Mouse (Mus musculus) heart, embryonic 13.5 days (tissue): Measurements from ENCODE around the gene Rbms3. TPM values are rescaled to one million over a fixed set of nuclear protein-coding genes. Genes with fewer than 3 reads are reported as not detected.

ENCODE experiments used
- ATAC-seq: fragments of 200-750 bp; cut with Nextera tagmentation; 2 replicates; pipeline ENCODE4 v1.8.0; 2017; ENCODE audit warnings: moderate TSS enrichment; ENCODE audit not compliant: insufficient number of reproducible peaks, low FRiP score, low TSS enrichment; ENCODE audit errors: extremely low read depth
- H3K27ac ChIP-seq: fragments of 300-500 bp; sonication (generic); replicated peaks from 2 replicates; pipeline ENCODE4 v1.5.1; 2015; ENCODE audit warnings: moderate library complexity, mild to moderate bottlenecking, inconsistent platforms
- H3K27me3 ChIP-seq: fragments of 300-500 bp; sonication (generic); replicated peaks from 2 replicates; pipeline ENCODE4 v1.6.1; 2015; ENCODE audit warnings: mild to moderate bottlenecking, inconsistent platforms
- H3K36me3 ChIP-seq: fragments of 300-500 bp; sonication (generic); 2 replicates; pipeline ENCODE4 v1.6.1; 2015; ENCODE audit warnings: mild to moderate bottlenecking, inconsistent platforms
- H3K4me1 ChIP-seq: fragments of 300-500 bp; sonication (generic); 2 replicates; pipeline ENCODE4 v1.6.1; 2015; ENCODE audit warnings: inconsistent platforms
- H3K4me2 ChIP-seq: fragments of 300-500 bp; sonication (generic); 2 replicates; pipeline ENCODE4 v1.6.1; 2015; ENCODE audit warnings: inconsistent platforms, mild to moderate bottlenecking, moderate library complexity
- H3K4me3 ChIP-seq: fragments of 300-500 bp; sonication (generic); 2 replicates; pipeline ENCODE4 v1.5.1; 2015; ENCODE audit warnings: moderate library complexity, mild to moderate bottlenecking, inconsistent platforms
- H3K9ac ChIP-seq: fragments of 300-500 bp; sonication (generic); 2 replicates; pipeline ENCODE4 v1.6.1; 2015; ENCODE audit warnings: inconsistent platforms, mild to moderate bottlenecking, moderate library complexity
- H3K9me3 ChIP-seq: fragments of 300-500 bp; sonication (generic); 2 replicates; pipeline ENCODE4 v1.6.1; 2016; ENCODE audit warnings: inconsistent platforms
- WGBS: fragments of 180-500 bp; shearing (Covaris S2); methylation state at CpG from one replicate; pipeline ENCODE4 v1.1.7; 2015; ENCODE audit warnings: mixed read lengths; 5-methylcytosine and 5-hydroxymethylcytosine counted together
- polyA plus RNA-seq: library from polyadenylated mRNA; unstranded; fragments of >200 nt; fragmentation: Nextera tagmentation; extraction: Ambion mirVana; gene quantifications from 2 replicates; pipeline ENCODE4 v1.2.1, GENCODE M21; 2015

Rbms3 gene
- polyA plus RNA-seq, 1 experiment from 2014 or later = 36.0 TPM

GRCm38 (mm10) chr9:117313642-117314041, 316.1 kb downstream of the Rbms3 start:
- H3K9me3 ChIP-seq = peaks cover 11% of the 10 kb centered on the region
- no peak for ATAC-seq
- H3K4me2 ChIP-seq = no peak overlapping the region
- peaks cover 4% of the 10 kb centered on the region; the same call in 1 of the 2 replicates for H3K4me1 ChIP-seq
- WGBS = 84% methylated on average over 11 of the region's 11 CpGs
- H3K27me3 ChIP-seq = no peaks in the 10 kb centered on the region
- H3K9ac ChIP-seq = no peak overlapping the region
- no peak overlapping the region for H3K27ac ChIP-seq
- no peak overlapping the region for H3K4me3 ChIP-seq
- no peaks in the 10 kb centered on the region for H3K36me3 ChIP-seq

DNA sequence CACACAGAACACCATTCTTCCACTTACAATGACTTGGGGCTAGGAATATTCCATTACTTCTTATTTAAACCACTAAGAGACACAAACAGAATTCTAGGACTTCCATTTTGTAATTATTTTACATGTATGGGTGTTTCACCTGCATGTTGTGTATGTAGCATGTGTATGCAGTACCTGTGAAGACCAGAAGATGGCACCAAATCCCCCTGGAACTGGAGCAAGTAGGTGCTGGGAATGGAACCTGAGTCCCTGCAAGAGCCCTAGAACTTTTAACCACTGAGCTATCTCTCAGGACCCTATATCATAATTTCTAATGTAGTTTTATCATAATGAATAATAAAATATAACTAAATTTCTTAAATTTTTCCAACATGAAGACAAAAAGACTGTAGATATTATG, 319.9 kb downstream of the Rbms3 start:
- no peak overlapping the region for H3K9ac ChIP-seq
- ATAC-seq = no peak
- no peak overlapping the region for H3K4me3 ChIP-seq
- H3K4me1 ChIP-seq = no peaks in the 10 kb centered on the region
- H3K27me3 ChIP-seq = no peaks in the 10 kb centered on the region
- H3K36me3 ChIP-seq = no peaks in the 10 kb centered on the region
- H3K27ac ChIP-seq = no peak overlapping the region
- peaks cover 11% of the 10 kb centered on the region for H3K9me3 ChIP-seq
- no peak overlapping the region for H3K4me2 ChIP-seq

GRCm38 (mm10) chr9:117298991-117299390, 330.7 kb downstream of the Rbms3 start:
- no peaks in the 10 kb centered on the region for H3K36me3 ChIP-seq
- H3K27me3 ChIP-seq = no peaks in the 10 kb centered on the region
- H3K4me1 ChIP-seq = no peaks in the 10 kb centered on the region
- H3K9ac ChIP-seq = no peak overlapping the region
- no peak overlapping the region for H3K27ac ChIP-seq
- no peak overlapping the region for H3K4me2 ChIP-seq
- no peak overlapping the region for H3K4me3 ChIP-seq
- WGBS = 67% methylated on average over 7 of the region's 7 CpGs
- no peak for ATAC-seq
- H3K9me3 ChIP-seq = no peaks in the 10 kb centered on the region

GRCm38 (mm10) chr9:117297662-117298531, 331.8 kb downstream of the Rbms3 start:
- no peak overlapping the region for H3K4me2 ChIP-seq
- H3K27ac ChIP-seq = no peak overlapping the region
- ATAC-seq = no peak
- H3K4me1 ChIP-seq = no peaks in the 10 kb centered on the region
- no peaks in the 10 kb centered on the region for H3K36me3 ChIP-seq
- no peaks in the 10 kb centered on the region for H3K27me3 ChIP-seq
- 47% methylated on average over 15 of the region's 15 CpGs for WGBS
- H3K9me3 ChIP-seq = no peaks in the 10 kb centered on the region
- H3K4me3 ChIP-seq = no peak overlapping the region
- no peak overlapping the region for H3K9ac ChIP-seq

GRCm38 (mm10) chr9:117291066-117291850, 338.5 kb downstream of the Rbms3 start:
- ATAC-seq = no peak
- H3K9ac ChIP-seq = no peak overlapping the region
- no peaks in the 10 kb centered on the region for H3K4me1 ChIP-seq

GRCm38 (mm10) chr9:117274846-117275245, 354.9 kb downstream of the Rbms3 start:
- H3K9ac ChIP-seq = no peak overlapping the region
- H3K4me2 ChIP-seq = no peak overlapping the region
- no peaks in the 10 kb centered on the region; the same call in 1 of the 2 replicates for H3K4me1 ChIP-seq
- no peak overlapping the region for H3K27ac ChIP-seq
- 74% methylated on average over 12 of the region's 12 CpGs for WGBS
- H3K27me3 ChIP-seq = 0 out of 2 replicates have a peak, but pooled peaks cover 2% of the 10 kb centered on the region
- no peaks in the 10 kb centered on the region for H3K36me3 ChIP-seq
- no peak overlapping the region for H3K4me3 ChIP-seq
- ATAC-seq = no peak
- no peaks in the 10 kb centered on the region for H3K9me3 ChIP-seq

More at GRCm38 (mm10) chr9:117291066-117291850, 338.5 kb downstream of the Rbms3 start:
- Histone ChIP-seq H3K36me3 (no peaks in the 10 kb centered on the region), H3K4me3 (no peak overlapping the region), H3K27me3 (no peaks in the 10 kb centered on the region), H3K9me3 (no peaks in the 10 kb centered on the region), H3K4me2 (no peak overlapping the region), H3K27ac (no peak overlapping the region)
- 74% methylated on average over 15 of the region's 15 CpGs for WGBS

DNA sequence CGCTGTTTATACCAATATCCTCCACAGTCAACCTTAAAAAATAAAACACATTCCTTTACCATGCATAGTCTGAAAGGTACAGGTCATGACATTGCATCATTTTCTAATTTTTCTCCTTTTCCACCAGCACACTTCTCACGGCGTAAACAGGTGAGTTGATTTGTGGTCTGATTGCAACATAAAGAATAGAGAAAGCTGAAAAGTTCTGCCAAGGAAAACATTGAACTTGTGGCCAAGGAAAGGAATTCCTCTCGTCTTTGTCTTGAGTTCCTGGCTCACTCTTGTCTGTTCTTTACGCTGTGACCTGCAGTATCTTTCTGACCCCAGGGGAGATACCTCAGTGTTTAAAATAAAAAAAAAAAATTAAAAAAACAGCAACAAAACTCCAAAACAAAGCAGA, 370.1 kb downstream of the Rbms3 start:
- no peaks in the 10 kb centered on the region for H3K4me1 ChIP-seq
- no peaks in the 10 kb centered on the region for H3K27me3 ChIP-seq
- H3K27ac ChIP-seq = no peak overlapping the region
- H3K9me3 ChIP-seq = no peaks in the 10 kb centered on the region
- no peak overlapping the region for H3K9ac ChIP-seq
- H3K36me3 ChIP-seq = no peaks in the 10 kb centered on the region
- no peak overlapping the region for H3K4me2 ChIP-seq
- no peak overlapping the region for H3K4me3 ChIP-seq
- WGBS = 73% methylated on average over 5 of the region's 5 CpGs
- no peak for ATAC-seq

DNA sequence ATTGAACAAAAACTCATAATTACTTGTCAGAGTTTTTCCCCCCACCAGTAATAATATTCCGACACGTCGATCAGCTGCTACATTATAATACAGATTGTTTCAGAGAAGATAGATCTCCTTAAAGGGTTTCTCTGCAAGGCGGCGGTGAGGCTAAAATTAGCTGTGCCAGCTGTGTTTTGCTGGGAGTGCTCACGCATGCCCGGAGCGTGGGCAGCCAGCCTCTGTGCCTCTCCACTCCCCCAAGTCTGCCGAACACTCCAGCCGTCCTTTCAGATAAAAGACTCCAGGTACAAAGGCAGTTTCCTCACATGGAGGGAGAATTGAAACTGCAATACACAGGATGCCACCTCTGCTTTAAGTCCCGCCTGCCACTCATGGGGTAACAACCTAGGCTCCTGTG, 376.4 kb downstream of the Rbms3 start:
- Histone ChIP-seq H3K36me3 (no peaks in the 10 kb centered on the region), H3K9me3 (no peaks in the 10 kb centered on the region), H3K27ac (peak overlapping the region; percentile 91), H3K4me3 (peak overlapping the region; percentile 80), H3K4me2 (peak overlapping the region; percentile 84), H3K27me3 (no peaks in the 10 kb centered on the region), H3K9ac (peak overlapping the region; percentile 94), H3K4me1 (peaks cover 34% of the 10 kb centered on the region)
- ATAC-seq = no peak
- 17% methylated on average over 11 of the region's 11 CpGs for WGBS

DNA sequence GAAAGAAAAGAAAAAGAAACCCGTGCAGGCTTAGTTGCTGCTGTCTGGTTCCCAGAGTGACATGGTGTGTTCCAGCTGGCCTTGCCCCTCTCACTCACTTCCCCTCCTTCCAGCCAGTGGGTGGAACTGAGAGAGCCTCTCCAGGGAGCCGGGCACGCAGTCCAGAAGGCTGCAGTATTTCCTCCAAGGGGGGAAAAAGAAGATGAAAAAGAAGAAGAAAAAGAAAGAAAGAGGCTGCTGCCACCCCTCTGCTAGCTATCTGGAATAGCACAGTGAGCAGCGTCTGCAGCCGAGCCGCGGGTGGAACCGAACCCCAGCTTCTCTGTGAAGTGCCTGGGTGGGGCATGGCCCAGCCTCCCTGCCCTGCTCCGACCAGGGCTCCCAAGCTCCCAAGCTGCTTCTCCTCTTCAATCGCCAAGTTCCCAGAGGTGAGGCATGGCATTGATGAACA, 377.3 kb downstream of the Rbms3 start:
- peak overlapping the region; percentile 84 for H3K4me2 ChIP-seq
- no peaks in the 10 kb centered on the region for H3K27me3 ChIP-seq
- H3K4me3 ChIP-seq = peak overlapping the region; percentile 80
- H3K27ac ChIP-seq = peak overlapping the region; percentile 91
- no peak for ATAC-seq
- H3K4me1 ChIP-seq = peaks cover 42% of the 10 kb centered on the region
- no peaks in the 10 kb centered on the region for H3K36me3 ChIP-seq
- under 1% methylated on average over 10 of the region's 10 CpGs for WGBS
- no peaks in the 10 kb centered on the region for H3K9me3 ChIP-seq
- peak overlapping the region; percentile 94 for H3K9ac ChIP-seq

DNA sequence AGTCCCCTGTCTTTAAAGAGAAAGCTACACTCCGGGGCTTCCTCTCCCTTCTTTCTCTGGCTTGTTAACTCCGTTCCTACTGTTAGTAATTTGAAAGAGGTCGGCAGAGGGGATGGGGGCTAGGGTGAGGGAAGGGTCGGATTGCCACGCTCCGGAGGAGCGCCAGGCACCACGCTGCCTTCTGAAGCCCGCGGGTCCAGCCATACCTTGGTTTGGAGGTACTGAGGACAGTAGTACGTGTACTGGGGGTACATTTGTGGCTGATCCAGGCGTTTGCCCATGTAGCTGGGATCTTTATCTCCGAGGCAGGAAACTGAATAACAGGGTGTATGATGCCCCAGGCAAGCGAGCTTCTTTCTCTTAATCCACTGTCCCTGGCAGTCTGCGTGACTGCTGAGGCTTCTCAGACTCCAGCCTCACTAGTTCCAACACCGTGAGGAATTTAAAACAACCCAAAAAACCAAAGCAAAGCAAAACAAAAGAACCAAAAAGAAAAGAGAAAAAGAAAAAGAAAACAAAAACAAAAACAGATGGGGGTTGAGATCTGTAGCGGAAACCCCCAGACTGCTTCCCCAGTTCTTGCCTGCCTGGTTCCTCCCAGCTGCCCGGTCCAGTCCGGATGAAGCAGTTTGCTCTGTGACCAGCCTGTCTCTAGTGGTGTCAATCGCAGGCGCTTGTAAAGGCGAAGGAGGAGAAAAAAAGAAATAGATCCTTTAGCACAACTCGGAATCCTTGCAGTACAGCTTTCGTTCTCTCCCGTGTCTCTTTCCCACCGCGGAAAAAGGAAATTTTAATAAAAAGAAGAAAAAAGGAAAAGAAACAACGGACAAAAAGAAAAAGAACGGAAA, 378.0 kb downstream of the Rbms3 start:
- no peaks in the 10 kb centered on the region for H3K27me3 ChIP-seq
- H3K4me3 ChIP-seq = peak overlapping the region; percentile 80
- ATAC-seq = no peak
- H3K9me3 ChIP-seq = no peaks in the 10 kb centered on the region
- H3K9ac ChIP-seq = peak overlapping the region; percentile 94
- H3K4me1 ChIP-seq = peaks cover 49% of the 10 kb centered on the region
- peak overlapping the region; percentile 91 for H3K27ac ChIP-seq
- WGBS = 1% methylated on average over 29 of the region's 29 CpGs
- H3K4me2 ChIP-seq = peak overlapping the region; percentile 84
- no peaks in the 10 kb centered on the region for H3K36me3 ChIP-seq

GRCm38 (mm10) chr9:117250831-117251165, 378.9 kb downstream of the Rbms3 start:
- ATAC-seq = no peak
- peaks cover 58% of the 10 kb centered on the region for H3K4me1 ChIP-seq
- peak overlapping the region; percentile 94 for H3K9ac ChIP-seq
- WGBS = 19% methylated on average over 2 of the region's 2 CpGs
- no peaks in the 10 kb centered on the region for H3K27me3 ChIP-seq
- peak overlapping the region; percentile 80 for H3K4me3 ChIP-seq
- H3K4me2 ChIP-seq = peak overlapping the region; percentile 84
- no peaks in the 10 kb centered on the region for H3K36me3 ChIP-seq
- peak overlapping the region; percentile 91 for H3K27ac ChIP-seq
- no peaks in the 10 kb centered on the region for H3K9me3 ChIP-seq
